ENCODE assay signal across 14 mouse cellular contexts in the genomic region with DNA sequence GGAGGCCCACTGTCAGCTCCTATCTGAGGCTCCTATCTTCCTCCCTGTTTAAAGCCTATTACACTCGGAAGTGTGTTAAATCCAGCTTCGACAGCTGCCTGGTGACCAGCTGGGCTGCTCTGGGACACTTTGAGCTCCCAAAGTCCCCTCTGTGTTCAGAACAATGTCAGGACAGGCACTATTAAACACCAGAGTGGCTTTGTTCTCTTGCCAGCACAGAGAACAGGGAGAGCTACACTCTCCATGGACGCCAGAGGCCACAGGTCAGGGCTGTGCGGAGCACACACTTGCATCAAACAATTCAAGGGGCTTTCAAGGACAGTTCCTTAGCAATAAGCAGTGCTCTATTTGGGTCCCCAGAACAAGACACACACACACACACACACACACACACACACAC. TPM values are rescaled to one million over a fixed set of nuclear protein-coding genes. Genes with fewer than 3 reads are reported as not detected.
DNase-seq lines count a peak whose midpoint lies in the region; ATAC-seq and TF ChIP-seq lines count a peak whose summit lies in the region.
"Had no signal": no experiment of that assay in that cellular context is flagged by ENCODE, and none has a peak within 500 bp of the region (broad histone marks: within the 10 kb centered on the region; RNA-seq: fewer than 3 reads in every experiment).

No protein-coding gene starts in this region.

- TF ChIP-seq CTCF in liver, adult 2 months (IDR thresholded peaks at IDR 0.05; ENCODE audit: low read depth, low read length), result no peak
- no peak for TF ChIP-seq CTCF in hindbrain, postnatal 0 days (IDR thresholded peaks at IDR 0.05; ENCODE audit: low read depth)

- H3K79me2 ChIP-seq in liver, adult 2 months (ENCODE audit: control insufficient read depth, insufficient read depth, low read length), result peaks cover 8% of the 10 kb centered on the region; the same call in 1 of the 2 replicates

- peaks cover 22% of the 10 kb centered on the region; the same call in 1 of the 2 replicates for H3K36me3 ChIP-seq in liver, adult 2 months (ENCODE audit: control insufficient read depth, insufficient read depth, low read length)
- H3K36me3 ChIP-seq in hindbrain, postnatal 0 days (ENCODE audit: insufficient read depth, low read length), result peaks cover 26% of the 10 kb centered on the region
- H3K36me3 ChIP-seq in liver, embryonic 11.5 days (ENCODE audit: control insufficient read depth, insufficient read depth, low read length), result no peaks in the 10 kb centered on the region; the same call in 1 of the 2 replicates

- peak; percentile 61; the same call in 1 of the 2 replicates for ATAC-seq in hindbrain, postnatal 0 days
- ATAC-seq in liver, embryonic 11.5 days (replicated peaks; ENCODE audit: low FRiP score), result no peak

- 52% methylated on average over 4 of the region's 4 CpGs for WGBS in liver, adult 2 months
- 22% methylated on average over 4 of the region's 4 CpGs for WGBS in hindbrain, postnatal 0 days
- WGBS in liver, embryonic 11.5 days, result 77% methylated on average over 4 of the region's 4 CpGs

- H3K4me1 ChIP-seq in liver, adult 2 months (ENCODE audit: control insufficient read depth, insufficient read depth, low read length), result peaks cover 25% of the 10 kb centered on the region
- peaks cover 4% of the 10 kb centered on the region; the same call in 1 of the 2 replicates for H3K4me1 ChIP-seq in hindbrain, postnatal 0 days (ENCODE audit: insufficient read depth, low read length)
- H3K4me1 ChIP-seq in liver, embryonic 11.5 days (replicated peaks; ENCODE audit: control insufficient read depth, insufficient read depth, low read length), result peaks cover 4% of the 10 kb centered on the region

- no peak overlapping the region for H3K9ac ChIP-seq in liver, adult 2 months (ENCODE audit: low read depth, low read length)
- no peak overlapping the region for H3K9ac ChIP-seq in hindbrain, postnatal 0 days (replicated peaks; ENCODE audit: low read length)
- no peak overlapping the region for H3K9ac ChIP-seq in liver, embryonic 11.5 days (ENCODE audit: low read depth, low read length)

- TF ChIP-seq POLR2A in liver, adult 2 months (IDR thresholded peaks at IDR 0.05; ENCODE audit: extremely low read depth, insufficient read depth, low read length), result no peak

- no peak overlapping the region for H3K4me2 ChIP-seq in hindbrain, postnatal 0 days (ENCODE audit: low read depth, low read length)
- H3K4me2 ChIP-seq in liver, embryonic 11.5 days, result no peak overlapping the region

- H3K27ac ChIP-seq in liver, adult 2 months (replicated peaks; ENCODE audit: insufficient read depth, low read depth, low read length), result no peak overlapping the region
- H3K27ac ChIP-seq in hindbrain, postnatal 0 days, result peak overlapping the region; percentile 32; the same call in 1 of the 2 replicates
- H3K27ac ChIP-seq in liver, embryonic 11.5 days (ENCODE audit: low read depth, low read length), result no peak overlapping the region
- H3K27ac ChIP-seq: limb, embryonic 10.5 days had no signal

- H3K4me3 ChIP-seq in liver, adult 2 months (ENCODE audit: insufficient read depth, low read depth, low read length), result no peak overlapping the region
- H3K4me3 ChIP-seq in hindbrain, postnatal 0 days (ENCODE audit: low read length), result no peak overlapping the region
- no peak overlapping the region for H3K4me3 ChIP-seq in liver, embryonic 11.5 days (ENCODE audit: low read depth, low read length)
- H3K4me3 ChIP-seq: limb, embryonic 10.5 days had no signal

- H3K27me3 ChIP-seq in liver, adult 2 months (ENCODE audit: control insufficient read depth, insufficient read depth, low read length), result no peaks in the 10 kb centered on the region
- H3K27me3 ChIP-seq in hindbrain, postnatal 0 days (ENCODE audit: insufficient read depth, low read length), result no peaks in the 10 kb centered on the region
- H3K27me3 ChIP-seq in liver, embryonic 11.5 days (replicated peaks; ENCODE audit: control insufficient read depth, insufficient read depth, low read length), result no peaks in the 10 kb centered on the region

- no peaks in the 10 kb centered on the region for H3K9me3 ChIP-seq in hindbrain, postnatal 0 days (ENCODE audit: low read length)
- no peaks in the 10 kb centered on the region for H3K9me3 ChIP-seq in liver, embryonic 11.5 days (ENCODE audit: control insufficient read depth, low read length)
- H3K9me3 ChIP-seq: G1E; limb, embryonic 10.5 days had no signal

- DNase-seq in embryo, embryonic 10.5 days (ENCODE audit: low spot score), result peak; percentile 39
- DNase-seq in embryo, embryonic 10 days (ENCODE audit: low spot score), result no peak
- peak; percentile 56 for DNase-seq in liver, adult 2 months (ENCODE audit: extremely low read depth, low read depth, low spot score)
- no peak for DNase-seq in liver
- DNase-seq in hindbrain, postnatal 0 days (ENCODE audit: low spot score), result peak; percentile 46
- peak; percentile 68 for DNase-seq in testis, postnatal 10 days (ENCODE audit: low spot score)
- no peak for DNase-seq in c-Kit-positive CD71-positive TER-119-positive erythroid progenitor cells, embryonic 14.5 days (ENCODE audit: low spot score)
- no peak for DNase-seq in liver, embryonic 11.5 days (ENCODE audit: low spot score)
- DNase-seq: B cell, adult 2 months; cerebellum, adult 11-12 months; kidney, adult 9 months; lung, adult 2 months had no signal

RNA-seq across cellular contexts. Expression of gene Pdxk, which starts 12.1 kb away (rescaled TPM):
- total RNA-seq in liver, adult 2 months (2014; rRNA removed), result 19.9 TPM in 2 replicates
- 29.2 and 29.5 TPM in 2 replicates for polyA plus RNA-seq in liver, adult 2 months (2012; rRNA removed)
- total RNA-seq in hindbrain, postnatal 0 days (2014; rRNA removed), result 63.1 and 70.7 TPM in 2 replicates
- polyA plus RNA-seq in hindbrain, postnatal 0 days (2015; fragmentation: Nextera tagmentation; extraction: Ambion mirVana), result 42.8 and 45.8 TPM in 2 replicates
- 10.6 and 11.3 TPM in 2 replicates for polyA plus RNA-seq in liver, embryonic 11.5 days (2014; fragmentation: Nextera tagmentation; extraction: Ambion mirVana)

RNA-seq across cellular contexts. Expression of gene Cstb, which starts 27.2 kb away (rescaled TPM):
- total RNA-seq in liver, adult 2 months (2014; rRNA removed), result 52.0 and 60.8 TPM in 2 replicates
- 41.4 and 47.5 TPM in 2 replicates for polyA plus RNA-seq in liver, adult 2 months (2012; rRNA removed)
- total RNA-seq in hindbrain, postnatal 0 days (2014; rRNA removed), result 80.6 and 84.4 TPM in 2 replicates
- 147 and 148 TPM in 2 replicates for polyA plus RNA-seq in hindbrain, postnatal 0 days (2015; fragmentation: Nextera tagmentation; extraction: Ambion mirVana)
- polyA plus RNA-seq in liver, embryonic 11.5 days (2014; fragmentation: Nextera tagmentation; extraction: Ambion mirVana), result 134 and 148 TPM in 2 replicates

RNA-seq across cellular contexts. Expression of gene Rrp1, which starts 39.8 kb away (rescaled TPM):
- total RNA-seq in liver, adult 2 months (2014; rRNA removed), result 39.8 and 41.9 TPM in 2 replicates
- polyA plus RNA-seq in liver, adult 2 months (2012; rRNA removed), result 30.7 and 37.6 TPM in 2 replicates
- total RNA-seq in hindbrain, postnatal 0 days (2014; rRNA removed), result 176 and 179 TPM in 2 replicates
- polyA plus RNA-seq in hindbrain, postnatal 0 days (2015; fragmentation: Nextera tagmentation; extraction: Ambion mirVana), result 429 and 435 TPM in 2 replicates
- 277 and 293 TPM in 2 replicates for polyA plus RNA-seq in liver, embryonic 11.5 days (2014; fragmentation: Nextera tagmentation; extraction: Ambion mirVana)

Comparison
In these comparisons a context has a peak if more than half of its experiments do, and no peak if none do; other contexts are left out.
1. DNase-seq: peak in embryo, embryonic 10.5 days (single experiment), liver, adult 2 months (single experiment), hindbrain, postnatal 0 days (single experiment) and testis, postnatal 10 days (single experiment); none in embryo, embryonic 10 days (single experiment), liver (single experiment), c-Kit-positive CD71-positive TER-119-positive erythroid progenitor cells, embryonic 14.5 days (single experiment) and liver, embryonic 11.5 days (single experiment).